Mouse (Mus musculus) hindbrain, embryonic 12.5 days (tissue): Measurements from ENCODE around the gene Prkcg. TPM values are rescaled to one million over a fixed set of nuclear protein-coding genes. Genes with fewer than 3 reads are reported as not detected.

Experiments used
- ATAC-seq: fragments of 200-750 bp; cut with Nextera tagmentation; 2 replicates; pipeline ENCODE4 v1.8.0; 2017; ENCODE audit warnings: moderate TSS enrichment; ENCODE audit not compliant: low FRiP score
- H3K27ac ChIP-seq: fragments of 300-500 bp; sonication (generic); 2 replicates; pipeline ENCODE4 v1.5.1; 2016; ENCODE audit warnings: mild to moderate bottlenecking
- H3K27me3 ChIP-seq: fragments of 300-500 bp; sonication (generic); 2 replicates; pipeline ENCODE4 v1.6.1; 2016; ENCODE audit warnings: mild to moderate bottlenecking
- H3K36me3 ChIP-seq: fragments of 300-500 bp; sonication (generic); 2 replicates; pipeline ENCODE4 v1.6.1; 2016; ENCODE audit warnings: mild to moderate bottlenecking
- H3K4me1 ChIP-seq: fragments of 300-500 bp; sonication (generic); 2 replicates; pipeline ENCODE4 v1.6.1; 2016
- H3K4me2 ChIP-seq: fragments of 300-500 bp; sonication (generic); replicated peaks from 2 replicates; pipeline ENCODE4 v1.6.1; 2016; ENCODE audit warnings: mild to moderate bottlenecking
- H3K4me3 ChIP-seq: fragments of 300-500 bp; sonication (generic); 2 replicates; pipeline ENCODE4 v1.5.1; 2016; ENCODE audit warnings: mild to moderate bottlenecking
- H3K9ac ChIP-seq: fragments of 300-500 bp; sonication (generic); 2 replicates; pipeline ENCODE4 v1.6.1; 2016; ENCODE audit warnings: mild to moderate bottlenecking, moderate library complexity
- H3K9me3 ChIP-seq: fragments of 300-500 bp; sonication (generic); replicated peaks from 2 replicates; pipeline ENCODE4 v1.6.1; 2016; ENCODE audit warnings: mild to moderate bottlenecking
- WGBS: fragments of 180-500 bp; shearing (Covaris S2); methylation state at CpG from one replicate; pipeline ENCODE4 v1.1.7; 2016; 5-methylcytosine and 5-hydroxymethylcytosine counted together
- polyA plus RNA-seq: library from polyadenylated mRNA; unstranded; fragments of >200 nt; fragmentation: Nextera tagmentation; extraction: Ambion mirVana; gene quantifications from 2 replicates; pipeline ENCODE4 v1.2.1, GENCODE M21; 2016

Prkcg gene
- polyA plus RNA-seq, 1 experiment from 2014 or later = 0.39 TPM

DNA sequence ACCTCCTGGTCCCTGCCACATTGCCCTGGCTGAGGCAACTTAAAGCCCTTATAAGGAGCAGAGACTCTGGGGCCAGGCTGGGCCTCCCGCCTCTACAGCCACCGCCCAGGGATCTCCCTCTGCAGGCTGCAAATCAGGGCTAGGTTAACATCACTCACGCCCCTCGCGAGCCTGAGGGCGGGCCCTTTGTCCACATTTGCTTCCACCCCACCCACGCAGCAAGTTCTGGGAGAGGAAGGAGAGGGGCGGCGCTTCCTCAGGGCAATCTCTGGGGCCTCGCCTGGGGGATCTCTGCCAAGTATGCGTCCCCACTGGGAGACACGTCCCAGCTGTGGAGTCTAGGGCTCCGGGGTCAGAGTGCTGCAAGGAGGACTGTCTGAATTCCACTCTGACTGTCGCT, 3.8 kb downstream of the Prkcg start:
- H3K4me3 ChIP-seq = peak overlapping the region; percentile 24
- peaks cover 29% of the 10 kb centered on the region for H3K36me3 ChIP-seq
- peak overlapping the region; percentile 50 for H3K4me2 ChIP-seq
- ATAC-seq = no peak
- WGBS = 4% methylated on average over 14 of the region's 14 CpGs
- H3K9ac ChIP-seq = peak overlapping the region; percentile 49; the same call in 1 of the 2 replicates
- no peaks in the 10 kb centered on the region for H3K9me3 ChIP-seq
- H3K4me1 ChIP-seq = peaks cover 21% of the 10 kb centered on the region
- H3K27me3 ChIP-seq = no peaks in the 10 kb centered on the region
- H3K27ac ChIP-seq = 0 out of 2 replicates have a peak overlapping the region, but pooled peaks have one; percentile 52

DNA sequence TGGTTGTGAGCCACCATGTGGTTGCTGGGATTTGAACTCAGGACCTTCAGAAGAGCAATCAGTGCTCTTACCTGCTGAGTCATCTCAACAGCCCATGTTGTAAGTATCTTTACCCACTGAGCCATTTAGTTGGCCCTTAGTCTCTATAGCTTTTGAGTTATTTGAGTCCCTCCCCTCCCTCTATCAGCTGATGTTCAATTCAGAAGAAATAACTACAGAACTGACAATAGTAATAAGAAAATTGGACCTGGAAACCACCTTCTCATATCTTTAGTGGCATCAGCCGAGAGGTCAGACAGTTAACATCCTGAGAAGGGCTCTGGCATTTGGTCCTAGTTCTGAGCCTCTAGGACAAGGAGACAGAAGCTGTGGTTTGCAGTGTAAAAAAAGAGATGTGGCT, 5.8 kb downstream of the Prkcg start:
- no peak overlapping the region for H3K4me3 ChIP-seq
- H3K4me1 ChIP-seq = peaks cover 19% of the 10 kb centered on the region
- WGBS = 92% methylated on average over 1 of the region's 1 CpGs
- H3K36me3 ChIP-seq = peaks cover 37% of the 10 kb centered on the region
- no peak overlapping the region for H3K27ac ChIP-seq
- H3K9ac ChIP-seq = no peak overlapping the region
- no peak for ATAC-seq
- H3K4me2 ChIP-seq = no peak overlapping the region
- no peaks in the 10 kb centered on the region for H3K9me3 ChIP-seq
- peaks cover 2% of the 10 kb centered on the region; the same call in 1 of the 2 replicates for H3K27me3 ChIP-seq

DNA sequence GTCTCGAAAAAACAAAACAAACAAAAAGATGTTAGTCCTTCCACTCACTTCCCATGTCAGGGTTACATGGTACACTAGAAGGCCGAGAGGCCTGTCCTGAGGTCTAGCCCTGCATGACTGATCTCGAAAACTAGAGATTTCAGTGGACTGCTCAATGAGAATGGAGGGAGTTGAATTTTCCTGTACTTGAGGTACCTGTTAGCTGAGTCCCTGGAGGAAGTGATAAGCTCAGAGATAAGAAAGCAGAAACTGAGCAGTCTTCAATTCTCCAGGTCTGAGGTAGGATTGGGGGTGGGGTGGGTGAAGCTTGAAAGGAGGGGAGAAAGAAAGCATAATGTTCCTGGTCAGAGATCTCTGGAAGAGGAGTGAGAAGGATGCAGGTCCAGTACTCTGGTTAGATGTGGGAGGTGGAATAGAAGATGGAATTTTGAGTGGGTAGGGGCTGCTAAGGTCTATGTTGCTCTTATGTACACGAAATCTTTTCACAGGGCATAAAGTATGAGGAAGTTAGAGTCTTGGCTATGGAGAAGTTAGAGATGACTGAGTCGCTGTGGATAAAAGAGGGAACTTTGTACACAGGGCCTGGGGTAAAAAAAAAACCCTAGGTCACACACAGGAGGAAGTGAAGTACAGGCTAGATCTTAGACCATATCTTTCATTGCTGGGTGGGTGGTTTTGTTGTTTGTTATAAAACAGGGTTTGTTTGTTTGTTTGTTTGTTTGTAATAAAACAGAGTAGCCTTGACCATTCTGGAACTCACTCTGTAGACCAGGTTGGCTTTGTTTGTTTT, 6.5 kb downstream of the Prkcg start:
- no peaks in the 10 kb centered on the region for H3K9me3 ChIP-seq
- ATAC-seq = no peak
- peaks cover 15% of the 10 kb centered on the region for H3K4me1 ChIP-seq
- H3K4me3 ChIP-seq = no peak overlapping the region
- no peak overlapping the region for H3K9ac ChIP-seq
- 90% methylated on average over 5 of the region's 5 CpGs for WGBS
- H3K4me2 ChIP-seq = no peak overlapping the region
- H3K36me3 ChIP-seq = peaks cover 39% of the 10 kb centered on the region
- no peak overlapping the region for H3K27ac ChIP-seq
- H3K27me3 ChIP-seq = peaks cover 9% of the 10 kb centered on the region

DNA sequence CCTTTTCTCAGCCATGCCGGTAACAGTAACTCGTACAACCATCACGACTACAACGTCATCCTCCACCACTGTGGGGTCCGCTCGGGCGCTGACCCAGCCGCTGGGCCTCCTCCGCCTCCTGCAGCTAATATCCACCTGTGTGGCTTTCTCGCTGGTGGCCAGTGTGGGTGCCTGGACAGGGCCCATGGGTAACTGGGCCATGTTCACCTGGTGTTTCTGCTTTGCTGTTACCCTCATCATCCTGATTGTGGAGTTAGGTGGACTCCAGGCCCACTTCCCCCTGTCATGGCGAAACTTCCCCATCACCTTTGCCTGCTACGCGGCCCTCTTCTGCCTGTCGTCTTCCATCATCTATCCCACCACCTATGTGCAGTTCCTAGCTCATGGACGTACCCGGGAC, 7.7 kb downstream of the Prkcg start:
- H3K27me3 ChIP-seq = peaks cover 21% of the 10 kb centered on the region
- H3K36me3 ChIP-seq = peaks cover 39% of the 10 kb centered on the region
- H3K4me2 ChIP-seq = no peak overlapping the region
- H3K4me1 ChIP-seq = peaks cover 6% of the 10 kb centered on the region
- no peak for ATAC-seq
- H3K4me3 ChIP-seq = no peak overlapping the region
- H3K9ac ChIP-seq = no peak overlapping the region
- WGBS = 92% methylated on average over 16 of the region's 16 CpGs
- H3K27ac ChIP-seq = no peak overlapping the region
- H3K9me3 ChIP-seq = no peaks in the 10 kb centered on the region

DNA sequence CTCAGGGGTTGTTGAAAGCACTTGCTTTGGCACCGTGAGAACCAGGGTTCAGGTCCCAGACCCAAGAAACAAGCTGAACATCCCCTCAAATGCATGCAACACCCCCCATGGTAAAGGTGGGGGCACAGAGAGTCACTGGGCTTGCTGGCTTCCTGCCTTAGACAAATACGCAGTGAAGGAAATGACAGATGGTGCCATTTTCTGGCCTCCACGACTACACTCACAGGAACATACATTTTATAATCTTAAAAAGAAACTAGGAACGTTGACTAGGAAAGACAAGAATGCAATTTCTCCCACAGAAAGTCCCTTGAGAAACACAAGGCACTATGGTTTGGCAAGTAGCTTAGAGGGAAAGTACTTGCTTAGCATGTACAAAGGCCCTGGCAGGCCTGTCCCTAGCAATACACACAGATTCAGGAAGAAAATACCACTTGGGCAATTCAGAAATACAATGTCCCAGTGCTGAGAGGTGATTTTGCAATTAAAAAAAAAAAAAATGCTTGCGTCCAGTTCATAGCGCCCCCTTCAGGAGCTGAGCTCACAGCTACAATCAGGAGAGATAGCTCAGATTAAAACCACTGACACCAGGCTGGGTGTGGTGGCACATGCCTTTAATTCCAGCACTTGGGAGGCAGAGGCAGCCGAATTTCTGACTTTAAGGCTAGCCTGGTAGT, 11.1 kb downstream of the Prkcg start:
- Histone ChIP-seq H3K4me1 (peaks cover 31% of the 10 kb centered on the region), H3K4me2 (no peak overlapping the region), H3K27ac (no peak overlapping the region), H3K9me3 (no peaks in the 10 kb centered on the region), H3K4me3 (no peak overlapping the region), H3K36me3 (peaks cover 34% of the 10 kb centered on the region), H3K27me3 (peaks cover 53% of the 10 kb centered on the region), H3K9ac (no peak overlapping the region)
- no peak for ATAC-seq
- 56% methylated on average over 7 of the region's 7 CpGs for WGBS

DNA sequence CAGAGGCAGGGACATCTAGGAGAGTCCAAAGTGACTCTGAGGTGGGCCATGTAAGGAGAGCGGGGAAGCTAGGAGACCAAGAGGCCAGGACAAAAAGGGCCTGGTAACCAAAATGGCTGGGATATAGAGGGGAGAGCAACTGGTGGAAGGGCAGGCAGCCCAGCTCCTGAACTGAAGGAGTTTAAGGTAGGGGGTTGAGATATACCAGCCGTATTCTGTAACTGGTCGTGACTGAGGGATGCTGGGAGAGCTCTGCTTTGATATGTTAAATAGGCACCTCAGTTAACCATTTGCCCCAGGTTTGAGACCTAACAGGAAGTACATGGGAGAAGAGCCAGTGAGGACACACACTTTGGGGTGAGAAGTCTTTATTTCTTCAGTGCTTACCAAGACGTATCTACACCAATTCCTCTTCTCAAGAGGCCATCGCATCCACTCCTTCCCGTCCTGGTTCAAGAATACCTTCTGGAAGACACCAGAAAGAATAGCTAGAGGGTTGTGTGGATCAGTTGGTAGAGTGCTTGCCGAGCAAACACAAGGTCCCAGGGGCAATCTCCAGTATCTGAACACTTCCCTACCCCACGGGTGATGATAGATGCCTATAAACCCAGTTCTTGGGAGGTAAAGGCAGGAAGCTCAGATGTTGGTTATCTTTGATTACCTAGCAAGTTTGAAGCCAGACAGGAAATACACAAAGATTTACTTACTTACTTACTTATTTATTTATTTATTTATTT, 12.1 kb downstream of the Prkcg start:
- Histone ChIP-seq H3K27ac (no peak overlapping the region), H3K9ac (no peak overlapping the region), H3K36me3 (peaks cover 27% of the 10 kb centered on the region), H3K27me3 (peaks cover 62% of the 10 kb centered on the region), H3K4me2 (no peak overlapping the region), H3K9me3 (no peaks in the 10 kb centered on the region), H3K4me1 (peaks cover 34% of the 10 kb centered on the region), H3K4me3 (no peak overlapping the region)
- ATAC-seq = no peak
- WGBS = 66% methylated on average over 8 of the region's 8 CpGs

DNA sequence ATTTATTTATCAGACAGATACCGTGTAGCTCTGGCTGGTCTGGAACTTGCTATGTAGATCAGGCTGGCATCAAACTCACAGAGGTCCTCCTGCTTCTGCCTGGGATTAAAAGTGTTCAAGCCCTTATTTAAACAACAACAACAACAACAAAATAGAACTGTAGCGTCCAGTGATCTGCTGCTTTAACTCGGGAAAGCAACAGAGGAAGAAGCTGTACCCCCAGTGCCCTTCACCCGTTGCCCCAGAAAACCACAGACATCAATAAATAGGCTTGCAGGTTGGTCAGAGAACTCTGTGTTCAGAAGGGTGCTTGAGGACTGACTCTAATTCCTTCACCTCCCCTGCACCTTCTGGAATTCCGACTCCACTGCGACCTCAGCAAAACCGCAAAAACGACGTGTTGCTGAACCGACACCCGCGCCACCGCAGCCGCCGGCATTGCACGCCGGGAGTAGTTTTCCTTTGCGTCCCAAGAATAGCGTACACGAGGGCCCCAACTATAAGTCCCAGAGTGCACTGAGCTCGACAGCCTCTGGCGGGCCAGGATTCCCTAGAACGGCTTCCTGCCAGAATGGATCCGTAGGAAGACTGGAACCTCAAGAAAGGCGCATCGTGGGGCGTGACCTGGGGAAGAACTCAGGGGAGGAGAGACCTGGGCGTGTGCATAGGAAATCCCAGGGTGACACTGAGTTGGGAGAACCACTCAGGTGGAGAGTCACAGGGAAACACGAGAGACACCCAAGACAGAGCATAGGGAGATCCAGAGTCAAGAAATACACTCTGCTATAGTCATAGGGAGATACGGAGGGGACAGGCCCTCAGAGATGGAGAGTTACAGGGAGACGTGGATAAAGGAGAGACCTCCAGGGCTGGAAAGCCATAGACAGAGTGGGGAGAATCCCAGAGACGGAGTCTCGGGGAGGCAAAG, 12.9 kb downstream of the Prkcg start:
- Histone ChIP-seq H3K9me3 (no peaks in the 10 kb centered on the region), H3K27me3 (peaks cover 63% of the 10 kb centered on the region), H3K36me3 (peaks cover 19% of the 10 kb centered on the region), H3K4me2 (peak overlapping the region; percentile 80), H3K27ac (no peak overlapping the region), H3K9ac (no peak overlapping the region), H3K4me1 (peaks cover 34% of the 10 kb centered on the region), H3K4me3 (peak overlapping the region; percentile 40)
- WGBS = 9% methylated on average over 33 of the region's 33 CpGs
- peak; percentile 14 for ATAC-seq

DNA sequence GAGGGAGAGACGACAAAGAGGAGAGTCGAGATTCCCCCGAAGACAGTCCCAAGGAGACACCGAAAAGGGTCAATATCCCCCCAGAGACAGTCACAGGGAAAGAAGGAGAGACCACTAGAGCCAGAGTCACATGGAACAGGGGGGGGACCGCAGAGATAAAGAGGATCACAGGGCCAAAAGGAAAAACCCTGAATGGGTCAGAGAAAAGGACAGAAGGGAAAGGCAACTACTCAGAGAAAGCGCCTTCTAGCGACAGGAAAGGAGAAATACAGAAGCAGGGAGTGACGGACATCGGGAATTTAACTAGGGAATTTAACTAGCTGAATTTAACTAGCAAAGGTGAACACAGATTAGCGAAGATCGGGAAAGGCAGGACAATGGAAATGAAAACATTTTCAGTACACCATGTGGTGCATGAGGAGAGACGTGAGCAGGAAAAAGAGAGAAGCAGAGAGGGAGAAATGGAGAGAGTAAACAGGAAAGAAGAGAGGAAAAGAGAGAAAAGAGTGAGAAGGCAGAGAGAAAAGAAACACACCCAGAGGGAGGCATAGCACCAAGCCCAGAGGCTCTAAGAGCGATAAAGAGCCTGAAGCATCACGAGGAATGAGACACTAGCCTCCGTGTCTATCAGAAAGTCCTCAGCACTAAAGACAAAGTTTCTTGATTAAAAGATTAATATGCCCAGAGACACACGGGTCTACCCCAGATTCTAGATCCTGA, 13.7 kb downstream of the Prkcg start:
- Histone ChIP-seq H3K9ac (0 out of 2 replicates have a peak overlapping the region, but pooled peaks have one; percentile 41), H3K27me3 (peaks cover 63% of the 10 kb centered on the region), H3K9me3 (no peaks in the 10 kb centered on the region), H3K4me3 (peak overlapping the region; percentile 40), H3K36me3 (peaks cover 11% of the 10 kb centered on the region; the same call in 1 of the 2 replicates), H3K4me1 (peaks cover 34% of the 10 kb centered on the region), H3K27ac (no peak overlapping the region), H3K4me2 (peak overlapping the region; percentile 80)
- 3% methylated on average over 16 of the region's 16 CpGs for WGBS
- ATAC-seq = 0 out of 2 replicates have a peak, but pooled peaks have one; percentile 5

DNA sequence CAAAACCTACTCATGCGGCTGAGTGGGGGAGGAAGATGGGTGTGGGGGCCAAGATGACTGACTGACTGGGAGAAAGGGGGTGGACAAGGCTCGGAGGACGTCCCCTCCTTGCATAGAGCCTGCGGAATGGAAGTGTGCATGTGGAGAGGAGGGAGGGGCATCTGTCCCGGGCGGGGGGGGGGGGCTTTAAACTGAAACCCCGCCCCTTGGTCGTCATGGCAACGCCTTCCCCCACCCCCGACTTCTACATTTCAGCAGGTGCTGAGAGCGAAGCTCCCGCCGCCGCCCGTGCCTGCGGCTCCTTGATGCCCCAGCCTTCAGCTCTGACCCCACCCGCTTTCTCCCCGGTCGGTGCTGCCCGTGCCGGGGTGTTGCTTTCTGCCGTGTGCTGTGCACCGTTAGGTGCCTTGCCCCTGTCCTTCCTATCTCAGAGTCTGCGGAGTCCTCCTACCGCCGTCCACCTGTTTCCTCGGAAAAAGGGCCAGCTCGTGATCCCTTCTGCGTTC, 14.3 kb downstream of the Prkcg start:
- under 1% methylated on average over 27 of the region's 29 CpGs for WGBS
- H3K9me3 ChIP-seq = no peaks in the 10 kb centered on the region
- H3K9ac ChIP-seq = peak overlapping the region; percentile 41; the same call in 1 of the 2 replicates
- peak overlapping the region; percentile 40 for H3K4me3 ChIP-seq
- no peak overlapping the region for H3K27ac ChIP-seq
- H3K4me1 ChIP-seq = peaks cover 34% of the 10 kb centered on the region
- H3K27me3 ChIP-seq = peaks cover 63% of the 10 kb centered on the region
- ATAC-seq = peak; percentile 74
- peaks cover 7% of the 10 kb centered on the region; the same call in 1 of the 2 replicates for H3K36me3 ChIP-seq
- H3K4me2 ChIP-seq = peak overlapping the region; percentile 80

DNA sequence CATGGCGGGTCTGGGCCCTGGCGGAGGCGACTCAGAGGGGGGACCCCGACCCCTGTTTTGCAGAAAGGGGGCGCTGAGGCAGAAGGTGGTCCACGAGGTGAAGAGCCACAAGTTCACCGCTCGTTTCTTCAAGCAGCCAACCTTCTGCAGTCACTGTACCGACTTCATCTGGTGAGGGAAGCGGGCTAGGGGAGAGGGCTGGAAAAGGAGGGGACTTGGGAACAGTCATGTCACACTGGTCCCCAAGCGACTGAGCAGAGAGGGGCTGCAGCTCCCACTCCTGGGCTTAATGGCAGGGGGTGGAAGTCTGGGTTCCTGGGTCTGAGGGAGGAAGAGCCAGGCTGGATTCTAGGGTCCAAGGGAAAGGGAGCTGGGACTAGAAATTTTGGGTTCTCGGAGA, 14.8 kb downstream of the Prkcg start:
- H3K9me3 ChIP-seq = no peaks in the 10 kb centered on the region
- peaks cover 65% of the 10 kb centered on the region for H3K27me3 ChIP-seq
- H3K9ac ChIP-seq = peak overlapping the region; percentile 41; the same call in 1 of the 2 replicates
- peaks cover 34% of the 10 kb centered on the region for H3K4me1 ChIP-seq
- WGBS = 3% methylated on average over 12 of the region's 12 CpGs
- peak overlapping the region; percentile 80 for H3K4me2 ChIP-seq
- H3K27ac ChIP-seq = no peak overlapping the region
- H3K4me3 ChIP-seq = peak overlapping the region; percentile 40
- ATAC-seq = peak; percentile 41
- 0 out of 2 replicates have a peak, but pooled peaks cover 7% of the 10 kb centered on the region for H3K36me3 ChIP-seq
